Mouse (Mus musculus) frontal cortex, postnatal 36 days (tissue): ENCODE results near the gene Tango6.
A peak's percentile ranks its signal among the peaks of the same experiment; 100 is the strongest.

Experiments used
- DNase-seq, 2 experiments: peaks; one replicate each; pipeline ENCODE4 v3.0.0; 2022; ENCODE audit warnings: low spot score in 2 of 2

The Tango6 gene

DNA sequence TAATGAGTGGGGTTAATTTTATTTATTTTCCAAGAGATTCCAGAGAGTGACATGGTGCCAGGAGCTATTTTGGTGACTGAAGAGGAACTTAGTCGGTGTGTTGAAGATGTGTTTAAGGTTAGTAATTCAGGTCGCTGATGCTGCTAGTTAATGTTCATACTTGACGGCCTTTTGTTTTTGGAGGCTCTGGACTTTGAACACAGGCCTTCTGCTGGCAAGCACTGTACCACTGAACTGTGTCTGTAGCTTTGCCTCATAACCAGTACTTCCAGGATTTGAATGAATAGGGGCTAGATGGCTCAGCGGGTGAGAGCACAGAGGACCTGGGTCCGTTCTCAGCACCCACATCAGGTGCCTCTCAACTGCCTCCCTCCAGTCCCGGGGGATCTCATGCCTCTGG is 17.3 kb downstream of the Tango6 start:
- no peak for DNase-seq

DNA sequence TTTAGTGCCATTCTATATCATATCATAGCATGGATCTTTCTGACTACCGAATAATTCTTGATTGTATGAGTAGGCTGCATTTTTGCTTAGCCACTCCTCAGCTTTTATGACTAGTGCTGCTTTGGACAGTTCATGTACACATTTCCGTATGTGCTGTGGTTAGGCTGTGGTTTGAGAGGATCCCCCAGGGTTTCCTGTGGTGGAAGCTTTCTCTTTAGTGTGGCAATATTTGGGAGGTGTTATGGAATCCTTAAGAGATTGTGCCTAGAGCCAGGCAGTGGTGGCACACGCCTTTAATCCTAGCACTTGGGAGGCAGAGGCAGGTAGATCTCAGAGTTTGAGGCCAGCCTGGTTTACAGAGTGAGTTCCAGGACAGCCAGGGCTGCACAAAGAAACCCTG is 18.5 kb downstream of the Tango6 start:
- no peak for DNase-seq

DNA sequence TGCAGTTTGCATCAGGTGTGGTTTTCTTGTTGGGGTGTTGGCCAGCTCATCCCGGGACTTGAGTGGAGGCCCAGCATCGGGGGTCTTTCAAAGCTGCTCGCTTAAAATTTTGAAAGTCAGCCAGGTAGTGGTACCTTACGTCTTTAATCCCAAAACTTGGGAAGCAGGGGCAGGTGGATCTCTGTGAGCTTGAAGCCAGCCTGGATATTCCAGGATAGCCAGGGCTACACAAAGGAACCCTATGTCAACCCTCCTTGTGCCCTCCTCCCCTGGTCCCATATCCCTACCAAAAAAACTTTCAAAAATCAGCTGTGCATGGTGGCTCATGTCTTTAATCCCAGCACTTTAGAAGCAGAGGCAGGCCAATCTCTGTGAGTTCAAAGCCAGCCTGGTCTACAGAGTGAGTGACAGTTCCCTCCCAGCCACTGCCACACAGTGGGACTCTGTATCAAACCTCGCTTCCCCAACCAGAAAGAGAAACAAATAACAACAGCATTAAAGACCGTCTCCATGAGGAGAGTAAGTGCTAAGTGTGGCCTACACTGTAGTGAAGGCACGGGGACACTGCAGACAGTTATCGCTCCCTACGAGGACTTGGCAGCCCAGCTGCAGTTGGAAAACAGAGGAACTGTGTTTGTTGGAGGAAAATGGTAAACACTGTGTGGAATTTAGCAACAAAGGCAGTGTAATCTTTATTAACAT is 21.5 kb downstream of the Tango6 start:
- no peak for DNase-seq

DNA sequence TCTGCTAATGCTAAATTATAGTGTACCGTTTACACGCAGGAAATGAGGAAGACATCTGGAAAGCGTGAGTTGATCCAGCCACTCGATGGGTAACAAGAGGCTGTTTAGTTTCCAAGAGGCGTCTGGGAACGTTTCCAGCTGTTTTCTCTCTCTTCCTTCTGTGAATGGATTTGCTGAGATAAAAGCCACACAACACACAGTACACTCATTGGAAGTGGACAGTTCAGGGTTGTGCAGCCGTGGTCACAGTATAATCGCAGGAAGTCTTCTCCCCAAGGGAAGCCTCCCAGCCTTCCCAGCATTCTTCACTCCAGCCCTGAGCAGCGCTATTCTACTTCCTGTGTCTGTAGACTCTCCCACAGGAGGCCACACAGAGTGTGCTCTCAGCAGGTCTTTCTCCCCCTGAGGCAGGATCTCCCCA is 22.0 kb downstream of the Tango6 start:
- DNase-seq: peak in 1 of 2 experiments; percentile 36

DNA sequence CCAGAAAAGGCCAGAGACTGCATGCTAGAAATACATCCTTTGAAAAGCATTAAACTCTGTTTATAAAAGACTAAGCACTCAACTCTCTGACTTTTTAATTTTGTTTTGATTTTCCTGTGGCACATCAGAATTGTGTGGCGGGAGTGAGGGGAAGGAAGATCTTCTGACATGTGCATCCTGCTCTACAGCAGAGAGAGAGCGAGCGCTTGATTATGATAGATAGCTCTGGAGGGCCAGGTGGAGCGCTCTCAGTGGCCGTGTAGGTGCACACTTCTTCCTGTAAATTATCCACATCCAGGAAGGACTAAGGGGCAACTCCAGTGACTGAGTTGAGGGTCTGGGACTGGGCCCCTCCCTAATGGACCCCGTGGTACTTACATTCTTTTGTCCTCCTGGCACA is 23.3 kb downstream of the Tango6 start:
- DNase-seq: no peak

DNA sequence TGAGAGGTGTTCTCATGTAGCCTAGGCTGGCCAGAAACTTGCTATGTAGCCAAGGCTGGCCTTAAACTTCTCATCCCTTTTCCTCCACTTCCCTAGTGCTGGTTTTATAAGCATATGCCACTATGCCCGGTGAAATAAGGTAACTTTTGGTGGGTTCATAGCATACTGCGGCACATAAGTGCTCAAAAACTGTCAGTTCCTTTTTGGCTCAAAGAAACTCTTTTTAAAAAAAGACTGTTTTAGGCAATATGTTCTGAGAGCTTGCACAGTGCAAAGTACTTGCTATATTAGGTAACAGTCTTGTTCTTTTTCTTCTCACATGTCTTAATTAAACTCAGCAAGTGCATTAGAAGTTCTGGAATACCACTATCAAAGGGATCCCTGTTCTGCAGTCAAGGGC is 27.1 kb downstream of the Tango6 start:
- DNase-seq: peak in 1 of 2 experiments; percentile 24

DNA sequence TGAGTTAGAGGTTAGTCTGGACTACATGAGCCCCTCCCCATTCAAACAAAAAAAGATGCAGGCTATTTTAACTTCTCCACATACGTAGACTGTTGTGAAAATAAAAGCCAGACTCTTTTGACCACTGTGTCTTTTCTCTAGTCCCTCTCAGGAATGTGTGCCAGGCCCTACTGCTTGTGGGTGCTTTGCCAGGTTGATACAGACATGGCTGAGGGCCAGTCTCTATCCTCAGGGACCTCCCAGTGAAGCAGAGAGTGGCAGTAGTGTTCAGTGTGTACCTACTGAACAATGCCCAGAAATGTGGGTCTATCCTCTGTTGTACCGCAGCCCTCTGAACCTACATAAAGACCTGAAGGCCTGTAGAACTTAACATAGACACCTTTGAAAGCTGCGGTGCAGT is 29.6 kb downstream of the Tango6 start:
- DNase-seq: no peak

DNA sequence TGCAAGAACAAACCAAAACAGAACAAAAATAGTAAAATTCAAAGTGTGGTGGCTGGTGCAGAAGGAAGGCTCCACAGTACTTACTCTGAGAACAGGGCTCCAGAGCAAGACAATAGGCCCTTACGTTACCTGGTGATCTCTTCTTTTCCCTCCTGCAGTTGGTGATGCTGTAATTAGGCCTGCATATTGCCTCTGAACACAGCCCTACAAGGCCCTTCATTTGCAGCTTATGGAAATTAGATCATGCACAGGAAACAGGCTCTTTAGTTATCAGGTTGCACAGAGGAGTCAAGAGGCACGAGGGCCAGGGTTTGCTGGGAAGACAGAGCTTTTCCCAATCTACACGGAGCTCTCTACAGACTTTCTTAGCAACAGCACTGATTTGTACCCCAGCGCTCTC is 31.4 kb downstream of the Tango6 start:
- no peak for DNase-seq

DNA sequence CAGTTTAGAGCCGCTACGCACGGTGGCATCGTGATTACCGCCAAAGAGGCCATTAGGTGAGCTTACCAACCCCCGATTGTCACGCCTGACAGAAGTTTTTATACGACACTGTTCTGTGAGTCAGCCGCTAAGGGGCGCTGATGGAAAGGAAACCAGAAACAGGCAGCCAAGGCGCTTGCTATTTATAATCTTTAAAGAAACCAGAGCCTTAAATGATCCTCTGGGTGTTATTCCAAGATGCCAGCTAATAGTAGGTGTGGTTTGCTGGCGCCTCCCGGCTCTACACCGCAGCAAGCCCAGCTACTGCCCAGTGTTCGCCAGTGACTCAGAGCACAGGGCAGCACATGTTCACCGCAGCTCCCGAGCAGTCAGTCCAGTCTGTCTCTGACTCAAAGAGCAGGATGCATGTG is 35.2 kb downstream of the Tango6 start:
- DNase-seq: peak; percentile 80 to 85

DNA sequence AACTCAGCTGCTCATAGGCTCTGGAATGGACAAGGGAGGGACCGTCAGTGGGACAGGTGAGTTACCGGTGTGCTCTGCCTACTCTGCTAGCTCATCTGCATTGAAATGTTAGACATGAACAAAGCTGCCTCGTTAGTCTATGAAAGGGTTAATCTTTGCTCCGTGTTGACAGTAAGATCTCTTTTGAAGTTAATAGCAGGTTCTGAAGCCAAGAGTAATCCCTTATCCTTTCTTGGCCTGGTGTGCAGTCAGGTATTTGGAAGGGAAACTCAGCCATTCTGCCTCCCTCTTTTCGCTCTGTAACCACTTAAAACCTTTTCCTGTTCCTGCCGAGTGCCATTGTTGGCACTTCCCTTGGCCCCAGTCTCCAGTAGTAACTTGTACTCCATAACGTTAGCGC is 38.1 kb downstream of the Tango6 start:
- no peak for DNase-seq

DNA sequence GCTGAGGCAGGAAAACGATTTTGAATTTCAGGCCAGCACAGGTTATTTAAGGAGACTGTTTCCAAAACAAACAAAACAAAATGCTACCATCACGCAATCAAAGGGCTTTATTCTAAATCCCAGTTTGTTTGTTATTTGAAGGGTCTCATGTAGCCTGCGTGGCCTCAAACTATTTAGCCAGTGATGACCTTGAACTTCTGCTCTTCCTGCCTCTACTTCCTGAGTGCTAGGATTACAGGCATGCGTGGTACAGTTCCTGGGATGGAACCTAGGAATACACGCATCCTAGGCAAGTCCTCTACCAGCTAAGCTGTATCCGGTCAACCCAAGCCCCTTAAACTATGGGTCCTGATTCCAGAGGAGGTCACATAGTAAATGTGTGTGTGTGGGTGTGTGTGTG is 39.6 kb downstream of the Tango6 start:
- no peak for DNase-seq

DNA sequence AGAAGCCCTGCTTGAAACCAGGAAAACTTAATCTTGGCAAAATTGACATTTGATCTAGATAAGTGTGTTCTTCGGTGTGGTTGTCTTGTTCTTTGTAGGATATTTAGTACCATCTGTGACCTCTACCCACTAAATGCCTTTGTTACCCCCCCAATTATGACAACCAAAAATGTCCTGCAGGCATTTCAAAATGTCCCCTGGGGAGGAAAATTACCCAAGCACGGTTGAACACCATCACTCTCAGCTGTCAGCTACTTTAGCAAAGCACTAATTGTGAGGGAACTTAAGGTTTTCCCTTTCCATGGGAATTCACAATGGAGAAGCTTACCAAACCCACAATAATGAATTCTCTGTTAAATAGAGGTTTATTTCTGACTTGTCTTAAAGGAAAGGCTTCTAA is 41.1 kb downstream of the Tango6 start:
- DNase-seq: no peak

DNA sequence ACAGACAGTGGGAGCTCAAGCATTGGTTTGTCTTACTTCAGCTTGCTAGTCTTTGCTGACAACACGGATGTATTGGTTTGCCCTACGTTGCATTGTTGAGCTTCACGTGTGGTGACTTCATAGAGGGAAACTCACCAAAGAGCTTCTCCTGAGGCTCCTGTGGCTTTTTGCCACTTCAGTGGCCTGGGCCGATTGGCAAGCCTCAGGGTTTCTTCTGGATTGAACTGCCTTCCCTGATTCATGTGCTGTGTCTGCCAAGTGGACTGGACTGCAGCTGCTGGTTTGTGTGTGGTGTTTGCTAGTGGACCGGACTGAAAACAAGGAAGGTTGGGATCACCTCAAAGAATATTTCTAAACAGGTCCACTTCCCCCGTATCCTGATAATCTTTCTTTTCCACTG is 43.7 kb downstream of the Tango6 start:
- no peak for DNase-seq

DNA sequence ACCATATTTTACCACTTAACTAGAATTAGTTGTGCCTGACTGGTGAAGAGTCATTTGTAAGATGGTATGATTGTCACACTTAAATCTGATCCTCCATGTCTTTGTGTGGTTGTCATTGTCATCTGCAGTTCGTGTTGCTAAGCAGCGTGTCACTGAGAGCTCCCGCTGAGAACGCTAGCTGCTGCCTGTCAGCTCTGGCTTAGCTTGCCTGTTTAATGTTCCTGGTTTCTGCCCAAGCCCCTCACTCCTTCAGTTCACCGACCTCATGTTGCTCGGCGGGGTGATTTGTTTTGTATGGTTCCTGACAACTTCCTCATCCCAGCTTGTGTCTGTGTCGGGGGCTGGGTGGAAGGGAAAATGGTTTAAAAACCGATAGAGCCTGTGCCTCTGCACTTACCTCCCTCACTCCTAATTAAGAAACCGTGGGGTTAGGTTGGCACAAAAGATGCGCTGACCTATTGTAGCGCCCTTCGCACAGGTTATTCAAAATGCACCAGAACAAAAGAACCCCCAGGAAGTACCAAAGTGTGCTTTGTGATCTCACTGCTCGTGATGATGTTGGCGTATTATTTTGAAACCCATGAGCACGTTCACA is 44.5 kb downstream of the Tango6 start:
- DNase-seq: peak in 1 of 2 experiments; percentile 31

DNA sequence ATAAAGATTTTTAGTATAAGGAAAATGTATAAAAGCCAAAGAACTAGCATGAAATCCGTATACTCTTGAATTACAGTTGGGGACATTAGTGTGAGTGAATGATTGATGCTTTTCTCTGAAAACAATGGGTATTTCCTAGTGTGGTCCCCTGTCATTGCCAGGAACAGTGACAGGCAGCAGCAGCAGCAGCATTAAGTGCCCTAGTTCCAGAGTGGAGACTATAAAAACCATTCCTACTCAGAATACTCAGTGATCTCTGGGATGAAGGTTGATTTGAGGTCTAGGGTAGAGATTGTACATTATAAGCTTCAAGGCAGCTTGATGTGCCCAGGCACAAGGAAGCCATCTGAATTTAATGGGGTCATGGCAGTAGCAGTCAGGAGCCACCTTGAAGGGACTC is 45.0 kb downstream of the Tango6 start:
- DNase-seq: no peak

DNA sequence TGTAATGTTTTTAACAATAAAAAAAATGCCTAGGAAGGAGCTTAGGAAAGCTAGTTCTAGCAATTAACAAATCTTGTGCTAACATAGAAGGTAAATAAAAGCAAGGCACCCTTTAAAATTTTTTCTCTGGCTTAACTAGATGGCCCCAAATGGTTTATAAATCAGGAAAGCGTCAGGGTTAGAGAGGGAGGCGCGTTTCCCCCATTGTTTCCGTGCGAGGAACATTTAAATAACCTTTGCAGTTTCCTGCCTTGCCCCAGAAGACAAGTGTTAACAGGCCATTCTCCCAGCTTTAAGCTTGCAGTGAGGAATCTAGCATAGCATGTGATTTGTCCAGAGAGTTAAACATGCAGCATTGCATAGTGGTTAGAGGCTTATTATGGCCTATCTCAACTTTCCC is 50.1 kb downstream of the Tango6 start:
- DNase-seq: no peak

DNA sequence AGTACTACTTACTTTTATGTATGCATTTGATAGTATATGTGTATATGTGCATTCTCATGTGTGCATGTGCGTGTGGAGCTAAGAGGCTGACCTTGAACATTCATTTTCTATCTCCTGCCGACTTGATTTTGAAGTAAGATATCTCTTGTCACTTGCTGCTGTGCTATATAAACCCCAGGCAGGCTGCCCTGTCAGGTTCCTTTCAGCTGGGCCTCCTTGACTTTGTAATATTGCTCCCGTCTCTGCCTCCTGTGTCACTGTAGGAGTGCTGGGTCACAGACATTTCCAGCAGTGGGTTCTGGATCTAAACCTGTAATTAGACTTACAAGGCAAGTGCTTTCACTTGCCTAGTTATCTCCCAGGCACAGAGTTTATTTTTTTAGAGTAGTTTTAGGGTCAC is 50.8 kb downstream of the Tango6 start:
- no peak for DNase-seq

DNA sequence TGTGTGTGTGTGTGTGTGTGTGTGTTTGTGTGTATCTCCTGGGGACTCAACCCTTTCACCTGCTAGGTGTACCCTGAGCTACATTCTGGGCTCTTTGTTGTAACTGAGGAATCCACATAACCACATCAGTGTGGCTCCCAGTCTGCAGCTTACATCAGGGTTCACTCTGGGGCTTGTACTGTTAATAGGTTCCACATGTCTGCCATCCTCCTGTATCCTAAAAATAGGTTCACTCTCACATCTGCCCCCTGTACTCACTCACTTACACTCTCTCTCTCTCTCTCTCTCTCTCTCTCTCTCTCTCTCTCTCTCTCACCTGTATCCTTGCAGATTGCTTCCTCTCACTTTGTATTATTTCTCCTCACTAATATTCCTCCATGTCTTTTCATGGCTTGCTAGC is 51.4 kb downstream of the Tango6 start:
- DNase-seq: no peak

DNA sequence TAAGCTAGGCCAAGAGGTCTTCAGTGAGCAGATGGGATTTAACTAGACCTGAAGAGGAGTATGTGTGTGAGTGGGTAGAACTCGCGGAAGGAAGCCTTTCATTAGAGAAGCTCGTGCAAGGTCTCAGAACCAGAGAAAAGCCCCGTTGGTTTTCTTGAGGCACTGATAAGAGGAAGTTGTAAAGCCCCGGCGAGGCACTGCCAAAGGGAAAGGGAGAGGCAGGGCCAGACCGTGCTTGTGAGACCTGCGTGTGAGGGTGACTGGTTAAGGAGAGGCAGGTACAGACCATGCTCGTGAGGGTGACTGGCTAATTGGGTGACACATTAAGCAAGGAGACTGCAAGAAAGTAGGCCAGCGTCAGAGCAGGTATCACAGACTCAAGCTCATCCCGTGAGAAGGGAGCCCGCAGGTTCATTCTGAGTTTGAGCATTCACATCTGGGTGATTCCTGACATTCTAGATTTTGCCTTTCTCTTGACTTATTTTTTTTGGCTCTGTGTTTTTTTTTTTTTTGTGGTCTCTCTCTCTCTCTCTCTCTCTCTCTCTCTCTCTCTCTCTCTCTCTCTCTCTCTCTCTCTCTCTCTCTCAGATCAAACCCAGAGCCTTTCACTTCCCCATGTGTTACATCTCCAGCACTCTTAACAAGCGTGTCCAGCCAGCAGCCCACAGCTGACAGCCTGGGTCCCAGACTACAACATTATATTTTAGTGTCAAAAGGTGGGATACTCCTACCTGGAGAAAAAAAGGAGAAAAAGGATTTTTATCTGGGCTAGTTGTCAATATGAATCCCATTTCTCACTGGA is 54.2 kb downstream of the Tango6 start:
- no peak for DNase-seq

DNA sequence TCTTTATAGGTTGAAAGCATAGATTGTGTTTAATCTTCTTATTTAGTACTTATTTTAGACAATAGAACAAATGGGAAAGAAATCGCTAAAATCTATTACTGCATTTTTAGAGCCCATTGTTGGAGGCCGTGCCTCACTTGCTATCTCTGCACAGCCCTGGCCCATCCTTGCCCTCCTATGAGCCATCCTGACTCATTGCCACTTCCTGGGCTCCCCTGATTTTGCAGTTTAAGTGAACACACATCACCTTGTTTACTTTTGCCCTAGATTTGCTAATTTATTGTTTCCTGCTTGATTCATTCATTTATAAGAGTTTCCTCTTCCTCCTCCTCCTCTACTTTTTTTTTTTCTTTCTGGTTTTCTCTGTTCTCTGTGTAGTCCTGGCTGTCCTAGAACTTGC is 55.0 kb downstream of the Tango6 start:
- DNase-seq: no peak

DNA sequence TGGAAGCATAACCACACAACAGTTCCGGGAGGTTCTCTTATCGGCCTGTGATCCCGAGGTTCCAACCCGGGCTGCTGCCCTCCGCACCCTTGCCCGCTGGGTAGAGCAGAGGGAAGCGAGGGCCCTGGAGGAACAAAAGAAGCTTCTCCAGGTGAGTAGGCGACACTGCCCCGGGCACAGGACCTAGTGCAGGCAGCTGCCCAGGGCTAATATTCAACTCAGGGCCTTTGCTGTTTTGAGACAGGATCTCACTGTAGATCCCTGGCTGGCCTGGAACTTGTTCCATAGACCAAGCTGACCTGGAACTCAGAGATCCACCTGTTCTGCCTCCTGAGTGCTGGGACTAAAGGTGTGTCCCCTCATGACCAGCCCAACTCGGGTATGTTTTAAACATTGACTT is 59.5 kb downstream of the Tango6 start:
- DNase-seq: no peak

DNA sequence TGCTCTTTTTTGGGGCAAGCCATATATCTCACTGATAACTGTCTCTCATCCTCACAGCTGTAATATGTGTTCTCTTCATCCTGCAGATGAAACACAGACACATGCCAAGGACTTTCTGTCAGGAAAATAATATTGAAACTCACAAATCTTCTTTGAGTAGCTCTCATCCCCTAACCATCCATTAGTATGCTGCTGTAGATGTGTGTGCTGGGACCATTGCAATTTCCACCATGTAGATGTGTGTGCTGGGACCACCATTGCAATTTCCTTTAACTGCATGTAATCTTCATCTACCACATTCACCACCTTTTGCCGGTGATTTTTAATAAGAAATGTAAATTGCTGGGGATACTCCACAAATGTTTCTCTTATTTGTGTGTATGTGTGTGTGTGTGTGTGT is 60.5 kb downstream of the Tango6 start:
- no peak for DNase-seq

DNA sequence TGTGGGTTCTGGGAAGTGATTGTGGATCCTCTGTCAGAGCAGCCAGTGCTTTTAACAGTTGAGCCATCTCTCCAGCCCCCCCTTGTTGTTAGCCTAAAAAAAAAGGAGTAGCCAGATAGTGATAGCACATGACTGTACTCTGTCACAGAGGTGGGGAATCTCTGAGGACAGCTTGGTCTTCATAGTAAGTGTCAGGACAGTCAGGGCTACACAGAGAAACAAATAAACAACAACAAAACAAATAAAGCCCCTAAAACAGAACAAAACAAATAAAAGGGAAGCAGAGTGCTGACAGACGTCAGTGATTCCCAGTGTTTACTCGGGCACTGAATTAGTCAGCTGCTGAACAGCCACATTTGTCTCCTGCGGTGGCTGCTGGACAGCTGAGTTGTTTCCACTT is 70.6 kb downstream of the Tango6 start:
- DNase-seq: no peak
